Mouse (Mus musculus) right cerebral cortex, adult 18-20 months (tissue): ENCODE results near the gene Hpcal4.
"Not testable (repeated sequence)": the region's sequence is repeated elsewhere in the genome, so short reads cannot be mapped to it uniquely, and the experiment has no call there.

Experiments used
- DNase-seq: peaks from one replicate; pipeline ENCODE4 v3.0.0; 2022; ENCODE audit warnings: mixed read lengths

Hpcal4 gene

DNA sequence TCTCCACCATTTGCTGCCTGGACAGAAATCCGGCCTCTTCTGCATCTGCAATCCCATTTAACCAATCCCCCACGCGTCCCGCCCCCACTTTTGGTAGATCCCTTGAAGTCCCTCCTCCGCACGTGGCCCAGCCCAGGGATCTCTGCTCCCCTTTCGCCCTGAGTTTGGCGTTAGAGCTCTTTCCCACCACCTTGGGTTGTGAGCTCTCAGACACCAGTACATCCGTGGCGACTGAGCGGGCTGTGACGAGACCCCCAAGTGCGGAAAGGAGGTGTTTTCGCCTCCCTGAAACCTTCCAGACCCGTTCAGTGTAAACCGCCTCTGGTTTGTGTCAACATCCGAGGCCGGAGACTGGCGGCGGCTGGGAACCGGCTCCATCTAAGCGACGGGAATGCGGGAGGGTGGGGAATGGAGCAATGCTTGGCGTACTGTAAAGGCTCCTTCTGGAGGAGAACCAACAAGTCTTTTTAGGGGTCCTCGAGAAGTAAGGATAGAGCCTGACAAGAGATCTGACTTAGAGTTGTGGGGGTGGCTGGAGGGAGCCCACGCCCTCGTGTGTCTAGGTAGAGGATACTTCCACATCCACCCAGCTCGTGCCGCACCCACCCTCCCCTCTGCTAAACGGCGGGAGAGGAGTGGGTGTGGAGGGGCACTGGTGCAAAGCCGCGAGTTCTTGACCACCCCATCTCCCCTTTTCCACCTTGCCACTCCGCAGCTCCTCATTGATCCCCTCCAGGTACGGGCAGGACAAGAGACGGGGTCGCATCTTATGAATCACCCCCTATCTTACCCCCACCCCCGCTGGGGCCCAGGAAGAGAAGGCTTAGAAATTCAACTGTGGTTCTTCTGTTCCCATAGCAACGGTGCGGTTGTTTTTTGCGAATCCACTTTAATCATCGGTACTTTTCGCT, at the start of gene Hpcal4:
Hpcal4 (plus strand) TSS at position 900 of the 911 bp plus-strand sequence.
- peak; percentile 75 for DNase-seq

DNA sequence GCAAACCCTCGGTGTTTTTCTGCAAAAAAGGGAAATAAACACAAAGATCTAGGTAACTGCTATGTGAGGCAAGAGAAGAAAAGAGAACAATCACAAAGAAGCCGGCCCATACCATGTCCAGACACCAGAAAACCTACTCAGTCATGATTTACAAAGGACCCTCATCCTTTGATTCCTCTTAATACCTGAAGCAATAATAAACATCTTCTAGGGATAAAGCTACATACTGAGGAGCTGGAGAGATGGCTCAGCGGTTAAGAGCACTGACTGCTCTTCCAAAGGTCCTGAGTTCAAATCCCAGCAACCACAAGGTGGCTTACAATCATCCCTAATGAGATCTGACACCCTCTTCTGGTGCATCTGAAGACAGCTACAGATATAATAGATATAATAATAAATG, 45.5 kb upstream of the Hpcal4 start:
- no peak for DNase-seq

DNA sequence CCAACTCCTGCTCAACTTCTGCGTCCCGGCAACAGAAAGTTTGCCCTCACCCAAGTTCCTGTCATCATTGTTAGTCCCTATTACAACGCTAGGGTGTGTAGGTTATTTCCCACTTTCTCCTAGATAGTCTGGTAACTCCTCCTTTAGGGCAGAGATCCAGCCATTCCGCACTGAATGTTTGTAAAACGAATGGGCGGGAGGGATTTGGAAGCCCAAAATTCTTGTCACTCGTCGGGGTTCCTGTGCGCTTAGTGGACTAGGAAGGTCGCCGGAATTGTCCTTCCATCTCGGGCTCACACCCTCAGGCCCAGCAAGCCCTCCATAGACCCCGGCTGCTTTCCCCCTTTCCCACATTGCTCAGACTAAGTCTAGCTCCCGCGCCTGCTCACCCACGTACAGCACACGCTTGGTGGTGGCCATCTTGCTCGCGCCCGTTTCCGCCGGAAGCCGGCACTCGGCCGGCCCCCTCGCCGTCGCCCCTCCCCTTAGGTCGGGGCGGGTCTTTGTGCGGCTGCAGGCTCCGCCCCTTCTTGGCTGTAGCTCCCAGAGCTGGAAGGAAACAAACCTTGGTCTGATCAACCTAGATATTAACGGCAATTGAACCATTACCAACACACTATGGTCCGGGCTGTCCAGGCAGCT, 43.4 kb upstream of the Hpcal4 start, which contains the start of gene Ppie:
Ppie (minus strand) TSS at position 439 of the 642 bp plus-strand sequence.
- peak; percentile 74 for DNase-seq

DNA sequence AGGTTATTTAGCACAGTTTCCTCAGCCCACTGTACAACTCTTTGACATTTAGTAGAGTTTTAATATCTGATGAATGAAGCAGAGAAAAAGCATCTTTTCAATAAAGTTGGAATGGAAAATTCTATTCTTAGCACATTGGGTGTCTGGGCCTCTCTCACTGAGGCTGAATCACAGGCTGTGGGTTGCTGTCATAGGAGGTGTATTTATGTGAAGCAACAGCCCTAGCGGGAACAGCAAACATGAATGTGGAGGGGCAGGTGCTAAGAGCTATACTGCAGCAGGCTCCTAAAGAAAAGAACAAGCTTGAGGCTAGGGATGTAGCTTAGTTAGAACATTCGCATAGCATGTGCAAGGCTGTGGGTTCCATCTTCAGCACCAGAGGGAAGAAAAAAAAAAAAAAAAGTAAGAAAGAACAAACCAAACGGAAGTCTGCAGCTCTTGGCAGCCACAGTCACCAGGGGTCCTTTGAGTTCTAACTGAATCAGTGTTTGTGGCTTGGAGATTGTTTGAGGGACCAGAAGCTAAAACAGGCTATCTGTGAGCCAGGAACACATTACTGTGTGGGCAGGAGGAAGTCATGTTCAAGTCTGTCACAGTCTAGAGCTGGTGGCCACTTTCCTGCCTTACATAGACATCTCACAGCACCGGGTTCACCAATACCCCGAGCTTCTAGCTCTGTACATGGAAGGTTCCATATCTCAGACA, 35.4 kb upstream of the Hpcal4 start:
- DNase-seq, result peak; percentile 83

DNA sequence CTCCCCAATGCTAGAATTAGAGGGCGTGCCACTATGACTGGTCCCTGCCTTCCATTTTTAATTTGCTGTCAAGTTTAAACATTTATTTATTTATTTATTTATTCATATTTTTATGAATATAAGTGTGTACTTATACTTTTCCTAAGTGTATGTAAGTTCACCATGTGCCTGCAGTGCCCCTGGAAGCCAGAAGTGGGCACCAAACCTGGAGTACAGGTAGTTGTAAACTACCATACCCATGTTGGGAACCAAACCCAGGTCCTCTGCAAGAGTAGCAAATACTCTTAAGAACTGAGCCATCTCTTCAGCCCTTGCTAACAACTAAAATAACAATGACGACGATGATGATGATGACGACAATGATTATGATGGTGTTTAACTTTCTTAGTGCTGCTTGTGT, 31.0 kb upstream of the Hpcal4 start:
- no peak for DNase-seq

DNA sequence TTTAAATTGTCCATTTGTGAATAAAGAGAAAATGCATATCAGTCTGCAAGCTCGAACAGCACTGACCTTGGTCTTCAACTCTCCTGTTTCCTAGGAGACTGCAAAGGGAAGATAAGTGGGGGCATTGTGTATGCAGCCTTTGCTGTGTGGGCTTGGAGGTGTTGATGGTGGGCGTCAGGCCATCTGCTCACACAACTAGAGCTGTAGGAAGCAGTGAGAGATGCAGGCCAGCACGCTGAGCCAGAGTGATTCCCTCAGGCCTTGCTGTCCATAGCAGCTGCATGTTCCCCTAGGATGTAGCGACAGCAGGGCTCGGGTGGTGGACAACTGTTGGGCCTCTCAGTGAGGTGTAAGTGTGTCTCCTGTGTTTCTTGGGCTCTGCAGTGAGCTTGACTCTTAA, 30.1 kb upstream of the Hpcal4 start:
- DNase-seq, result peak; percentile 89

DNA sequence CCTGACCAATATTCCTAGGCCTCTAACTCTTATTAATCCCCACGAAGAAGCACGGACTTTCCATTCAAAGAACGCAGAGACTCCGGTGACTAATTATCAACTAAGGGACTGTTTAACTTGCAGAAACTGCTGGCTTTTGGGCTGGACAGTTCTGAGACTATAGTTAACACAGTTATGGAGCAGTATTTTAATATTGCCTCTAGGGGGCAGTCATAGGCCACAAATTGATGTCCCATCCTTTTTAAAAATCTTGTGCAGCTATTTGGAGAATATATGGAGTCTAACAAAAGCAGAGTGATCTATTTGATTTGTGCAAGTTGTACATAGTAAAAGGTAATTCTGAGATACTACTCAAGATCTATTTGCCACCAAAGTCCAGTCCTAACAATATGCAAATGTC, 28.0 kb upstream of the Hpcal4 start:
- peak; percentile 43 for DNase-seq

DNA sequence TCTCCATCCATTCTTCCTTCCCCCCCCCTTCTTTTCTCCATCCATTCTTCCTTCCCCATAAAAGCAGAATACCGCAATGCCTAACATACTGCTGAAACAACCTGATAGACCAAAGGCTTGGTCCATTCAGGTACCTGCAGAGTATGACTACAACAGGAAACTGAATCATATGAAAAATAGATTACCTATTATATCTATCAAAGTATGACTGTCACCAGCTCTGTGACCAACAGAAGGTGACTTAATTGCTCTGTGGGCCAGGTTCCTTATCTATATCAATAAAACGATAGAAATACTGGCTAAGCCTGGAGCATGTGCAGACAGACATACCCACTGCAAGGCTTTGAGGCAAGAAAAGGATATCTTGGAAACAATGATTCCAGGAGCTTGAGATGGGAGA, 27.6 kb upstream of the Hpcal4 start:
- no peak for DNase-seq

DNA sequence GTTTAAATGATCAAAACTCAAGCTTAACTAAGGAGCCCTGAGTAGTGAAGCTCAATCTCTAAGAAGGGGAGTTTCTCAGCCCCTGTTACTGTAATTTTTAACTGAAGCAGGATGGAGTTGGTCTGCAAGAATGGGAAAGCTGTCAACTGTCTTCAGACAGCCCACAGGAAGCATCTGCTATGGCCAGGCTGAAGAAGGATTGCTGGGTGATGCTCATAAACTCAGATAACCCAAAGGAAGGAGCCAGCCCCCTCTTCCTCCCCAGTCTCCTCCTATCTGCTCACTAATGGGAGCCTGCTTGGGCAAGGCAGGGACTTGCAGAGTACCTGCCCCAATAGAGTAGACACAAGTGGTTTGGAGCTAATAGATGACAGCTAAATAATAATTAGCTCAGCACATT, 27.2 kb upstream of the Hpcal4 start:
- no peak for DNase-seq

DNA sequence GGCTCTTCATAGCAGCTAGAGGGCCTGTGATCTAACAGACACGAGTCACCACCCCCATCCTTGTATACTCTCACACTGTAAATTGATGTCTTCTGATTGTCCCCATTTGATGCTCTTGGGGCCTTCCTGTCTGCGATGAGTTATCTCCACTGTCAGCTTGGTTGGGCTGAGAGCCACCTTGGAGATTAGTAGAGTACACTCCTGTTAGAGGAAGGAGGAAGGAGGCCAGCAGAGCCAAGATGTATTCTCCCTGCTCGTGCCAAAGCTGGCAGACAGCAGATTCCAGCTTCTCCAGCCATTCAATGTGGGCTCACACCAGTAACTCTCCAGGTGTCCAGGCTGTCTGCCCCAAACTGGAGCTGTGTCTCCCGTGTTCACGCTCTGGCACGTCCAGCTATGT, 22.5 kb upstream of the Hpcal4 start:
- DNase-seq, result no peak

DNA sequence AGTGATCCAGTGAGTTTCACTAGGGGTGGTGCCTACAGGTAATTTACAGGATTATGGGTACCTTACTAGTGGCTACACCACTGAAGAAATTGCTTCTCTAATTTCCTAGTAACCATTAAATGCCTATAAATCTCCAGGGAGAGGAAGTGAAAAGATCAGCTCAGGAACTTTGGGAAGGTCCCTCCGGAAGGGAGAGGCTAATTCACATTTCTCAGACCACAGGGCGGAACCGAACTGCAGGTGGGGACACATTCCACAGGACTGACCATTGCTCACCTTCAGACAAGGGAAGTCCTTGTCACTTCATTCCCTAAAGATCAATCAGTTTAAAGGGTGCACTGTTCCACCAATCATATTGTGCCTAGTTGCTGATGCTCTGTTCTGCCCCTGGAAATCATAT, 21.8 kb upstream of the Hpcal4 start:
- DNase-seq, result not testable (repeated sequence)

DNA sequence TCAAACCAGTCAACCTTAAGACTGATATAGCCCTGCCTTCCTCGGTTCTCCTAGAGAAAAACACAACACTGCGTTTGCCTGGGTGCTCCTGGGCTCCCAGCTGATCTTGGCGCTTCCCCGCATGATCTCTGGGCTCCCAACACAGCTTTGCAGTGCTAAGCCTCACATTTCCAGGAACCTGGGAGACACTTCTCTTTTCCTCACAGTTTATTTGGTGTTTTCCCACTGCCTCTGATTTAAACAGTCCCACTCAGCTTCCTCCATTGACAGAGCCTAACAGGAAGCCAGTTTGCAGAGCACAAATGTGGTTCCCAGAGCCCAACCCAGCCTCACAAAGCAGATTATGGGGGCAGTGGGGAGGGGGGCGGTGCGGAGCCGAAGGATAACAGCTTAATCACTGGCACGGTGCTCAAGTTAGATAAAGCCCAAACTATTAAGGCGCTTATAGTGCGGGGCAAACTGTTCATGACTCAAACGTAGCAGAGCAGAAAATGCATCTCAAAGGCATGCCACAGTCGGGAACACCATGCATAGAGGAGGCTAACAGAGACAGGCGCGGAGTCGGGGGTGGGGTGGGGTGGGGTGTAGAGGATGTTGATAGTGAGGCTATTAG, 20.6 kb upstream of the Hpcal4 start:
- no peak for DNase-seq

DNA sequence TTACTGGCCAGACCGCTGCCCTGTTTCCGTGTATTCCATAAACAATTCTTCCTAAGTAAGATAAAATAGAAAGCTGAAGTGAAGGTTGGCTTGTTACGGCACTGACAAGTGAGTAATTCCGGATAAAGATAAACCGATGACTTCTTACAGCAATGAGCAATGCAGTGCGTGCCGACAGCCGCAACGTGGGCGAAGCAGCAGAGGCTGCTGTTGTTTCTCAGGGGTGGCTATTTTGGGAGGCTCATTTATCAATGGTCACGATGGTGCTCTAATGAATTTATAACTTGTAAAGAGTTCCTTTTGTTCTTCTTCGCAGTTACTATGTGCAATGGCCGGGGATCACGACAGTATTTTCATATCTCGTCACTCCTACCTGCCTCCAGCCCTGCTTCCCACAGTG, 18.9 kb upstream of the Hpcal4 start:
- DNase-seq, result peak; percentile 78

DNA sequence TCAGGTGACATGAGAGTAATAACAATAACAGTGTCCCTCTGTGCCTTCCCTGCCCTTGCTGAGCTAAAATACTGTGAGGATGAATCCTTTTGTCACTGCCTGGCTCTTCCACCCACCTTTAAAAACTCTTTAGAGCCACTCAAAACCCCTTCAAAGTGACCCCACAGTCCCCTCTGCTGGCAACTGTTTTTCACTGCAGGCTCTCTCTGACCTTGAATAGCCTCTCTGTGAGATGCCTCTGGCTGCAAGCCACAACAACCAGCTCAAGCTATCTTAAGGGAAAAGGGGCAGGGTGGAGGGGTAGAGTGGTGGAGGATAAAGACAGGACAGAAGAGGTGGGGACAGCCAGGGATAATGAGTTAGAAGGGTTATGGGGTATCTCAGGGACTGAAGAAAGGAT, 11.2 kb upstream of the Hpcal4 start:
- DNase-seq, result no peak

DNA sequence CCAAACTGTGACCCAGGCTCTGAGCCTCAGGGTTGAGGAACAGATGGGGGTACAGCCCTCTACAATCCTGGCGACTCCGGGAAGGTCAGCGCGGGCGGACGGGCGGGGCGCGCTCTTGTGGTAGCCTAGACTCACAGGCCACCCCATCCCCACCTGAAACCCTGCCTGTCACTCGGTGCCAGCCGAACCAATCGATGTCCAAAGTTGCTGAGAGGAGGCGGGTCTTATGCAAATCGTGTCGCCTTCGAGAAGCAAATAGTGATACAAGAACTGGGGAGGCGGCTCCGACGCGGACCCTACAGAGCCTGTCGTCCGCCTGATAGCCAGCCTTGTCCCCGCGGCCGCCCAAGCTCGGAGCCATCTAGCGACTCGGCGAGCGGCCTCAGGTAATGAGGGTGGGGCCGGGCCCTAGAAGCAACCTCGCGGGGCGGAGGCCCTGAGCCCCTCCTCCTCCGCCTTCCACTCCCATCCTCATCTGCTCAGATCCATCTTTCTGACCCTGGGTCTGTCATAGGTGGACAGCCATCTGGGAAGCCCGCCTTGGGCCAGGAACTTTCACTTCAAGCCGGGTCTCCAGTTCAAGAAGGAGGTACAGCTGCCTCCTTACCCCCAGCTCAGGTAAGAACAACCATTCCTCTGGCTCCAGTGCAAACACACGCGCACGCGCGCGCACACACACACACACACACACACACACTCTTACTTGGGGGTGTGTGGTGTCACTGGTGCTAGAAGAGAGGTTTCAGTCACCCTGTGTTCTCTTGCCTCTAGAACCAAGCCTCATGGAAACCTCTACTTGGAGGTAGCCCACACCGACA, 421 bp downstream of the Hpcal4 start:
- DNase-seq, result peak; percentile 94

DNA sequence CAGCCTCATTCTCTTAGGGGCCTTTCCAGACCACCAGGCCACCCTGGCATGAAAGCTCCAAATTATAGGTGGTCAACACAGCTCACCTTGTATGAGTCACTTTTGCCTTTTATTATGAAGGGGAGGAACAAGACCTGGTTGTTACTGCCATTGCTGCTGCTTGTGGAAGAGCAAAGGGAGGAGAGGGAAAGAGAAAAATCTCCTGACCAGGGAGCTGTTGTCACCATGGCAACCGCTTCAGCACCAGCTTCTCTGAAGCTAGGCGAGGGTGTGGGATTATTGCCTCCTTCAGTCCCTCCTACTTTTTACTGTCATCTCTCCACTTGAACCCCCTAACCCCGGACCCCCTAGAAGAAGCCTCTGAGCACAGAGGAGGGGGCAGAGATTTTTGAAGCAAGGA, 1.8 kb downstream of the Hpcal4 start:
- DNase-seq, result peak; percentile 72

DNA sequence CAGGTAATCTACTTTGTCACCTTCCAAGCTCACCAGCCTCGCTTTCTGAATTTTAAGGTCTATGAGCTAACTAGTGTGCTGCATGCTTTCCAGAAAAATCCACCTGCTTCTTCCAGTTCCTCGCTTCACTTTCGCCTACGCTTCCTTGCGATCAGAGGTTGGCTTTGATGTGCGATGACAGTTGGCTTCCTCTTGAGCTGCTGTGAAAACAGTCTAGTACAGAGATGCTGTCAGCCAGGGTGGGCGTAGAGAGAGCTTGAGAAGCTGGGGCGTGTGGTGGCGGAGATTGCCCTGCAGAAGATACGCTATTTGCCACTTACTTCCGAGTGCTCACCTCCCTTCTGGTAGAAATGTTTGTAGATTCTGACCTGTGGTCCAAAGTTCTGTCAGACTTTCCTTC, 9.3 kb downstream of the Hpcal4 start:
- DNase-seq, result peak; percentile 84

DNA sequence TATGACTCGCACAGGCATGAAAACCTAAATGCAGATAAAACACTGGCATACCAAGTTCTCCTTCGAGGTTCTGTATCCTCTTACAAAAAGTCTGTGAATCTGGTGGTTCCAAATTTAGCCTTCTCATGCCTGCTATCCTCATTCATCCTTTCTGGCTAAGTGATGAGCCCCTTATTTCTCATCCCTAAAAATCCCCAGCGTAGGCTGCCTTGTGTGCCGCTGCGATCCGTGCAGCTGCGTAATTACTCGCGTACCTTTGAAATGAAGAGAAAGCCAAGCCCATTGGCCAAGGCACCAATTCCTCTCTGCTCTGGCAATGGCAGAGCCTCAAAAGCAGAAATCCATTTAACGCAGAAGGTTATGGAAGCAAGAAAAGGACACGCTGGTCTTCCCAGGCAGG, 10.8 kb downstream of the Hpcal4 start:
- no peak for DNase-seq

DNA sequence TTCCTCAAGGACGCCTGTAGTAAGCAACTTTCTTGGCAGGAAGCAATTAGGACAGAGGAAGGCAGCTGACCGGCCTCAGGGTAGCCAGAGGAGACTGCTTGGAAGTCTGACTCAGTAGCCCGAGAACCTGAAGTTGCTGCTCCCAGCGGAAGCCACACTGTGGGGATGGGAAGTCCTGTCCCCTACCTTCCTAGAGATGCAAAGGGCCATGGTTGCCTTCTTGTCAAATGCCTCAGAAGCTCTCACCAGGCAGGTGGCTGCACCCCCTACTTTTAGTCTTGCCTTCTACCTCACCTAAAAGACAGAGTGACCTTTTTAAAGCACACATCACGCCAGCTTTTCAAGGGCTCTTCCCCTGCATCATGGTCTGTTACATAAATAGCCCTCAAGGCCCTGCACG, 13.7 kb downstream of the Hpcal4 start:
- no peak for DNase-seq

DNA sequence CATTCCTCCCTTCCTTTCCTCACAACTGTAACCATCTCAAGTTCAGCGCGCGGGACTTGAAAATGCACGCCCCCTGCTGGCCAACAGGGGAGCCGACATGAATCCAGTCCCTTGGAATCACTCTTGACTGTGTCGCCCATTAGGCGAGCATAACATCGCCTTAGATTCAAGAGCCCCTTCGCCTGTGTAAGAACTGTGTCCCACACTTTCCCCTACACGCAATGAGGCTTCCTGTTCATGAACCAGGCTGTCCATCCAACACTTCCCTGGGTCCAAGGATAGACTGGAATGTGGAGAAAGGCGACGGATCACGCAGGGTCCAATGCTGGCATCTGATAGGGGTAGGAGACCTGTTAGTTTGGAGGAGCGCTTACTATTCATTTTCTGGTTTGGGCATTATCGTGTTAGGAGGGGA, 17.8 kb downstream of the Hpcal4 start:
- peak; percentile 72 for DNase-seq

DNA sequence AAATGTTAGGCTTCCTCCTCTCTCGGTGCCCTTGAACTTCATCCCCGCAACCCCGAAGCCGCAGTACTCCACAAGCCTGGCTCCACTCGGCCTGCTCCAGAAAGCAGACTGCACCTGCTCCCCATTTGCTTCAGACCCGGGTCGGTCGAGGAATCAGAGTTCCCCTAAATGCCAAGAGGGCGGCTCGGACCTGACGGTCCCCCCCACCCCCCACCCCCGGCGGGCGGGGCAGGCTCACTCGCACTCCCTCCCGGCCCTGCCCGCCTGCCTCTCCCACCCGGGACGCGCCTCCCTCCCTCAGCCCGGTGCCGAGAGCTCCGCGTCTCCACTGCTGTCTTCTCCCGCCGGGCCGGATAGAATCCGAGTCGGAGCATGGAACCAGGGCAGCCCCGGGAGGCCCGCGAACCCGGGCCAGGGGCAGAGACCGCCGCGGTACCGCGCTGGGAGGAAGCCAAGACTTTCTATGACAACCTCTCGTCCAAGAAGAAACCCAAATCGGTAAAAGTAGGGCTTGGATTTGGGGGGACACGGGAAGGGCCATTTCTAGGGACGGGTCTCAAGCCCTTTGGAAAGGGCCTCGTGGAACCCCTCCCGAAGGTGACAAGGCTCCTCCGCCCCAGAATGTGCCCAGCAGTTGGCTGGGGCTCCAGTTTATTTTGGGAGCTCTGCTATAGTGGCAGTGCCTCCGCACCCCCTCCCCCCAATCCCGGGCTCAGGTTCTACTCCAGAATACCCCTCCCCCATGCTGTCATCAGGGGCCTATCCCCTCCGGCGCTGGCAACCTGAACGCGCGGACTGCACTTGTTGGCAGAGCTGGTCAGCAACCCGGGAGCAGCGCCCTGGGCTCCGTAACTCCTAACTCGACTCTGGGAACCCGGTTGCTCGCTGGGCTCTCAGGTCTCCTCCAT, 18.4 kb downstream of the Hpcal4 start, which contains the start of gene Nt5c1a:
Nt5c1a (plus strand) TSS at position 319 of the 908 bp plus-strand sequence.
- peak; percentile 49 for DNase-seq
